Mouse (Mus musculus) megakaryocyte, embryonic 14.5 days (primary cell): Measurements from ENCODE around the gene Bcas3.

Experiments used
- FLI1 ChIP-seq: IDR thresholded peaks from 2 replicates; pipeline ENCODE4 v1.6.1; 2012; ENCODE audit warnings: low read length, inconsistent platforms, mixed read lengths
- GATA1 ChIP-seq: IDR thresholded peaks from 3 replicates; pipeline ENCODE4 v1.6.1; 2012; ENCODE audit warnings: mixed read lengths, low read length, inconsistent platforms, borderline replicate concordance

- no peak for TF ChIP-seq GATA1
- TF ChIP-seq FLI1: no peak
Observed at GRCm38 (mm10) chr11:85412319-85412718, 59.4 kb downstream of the Bcas3 start.
